Mouse (Mus musculus) CH12.LX (cell line): ENCODE data around the gene Syn3. TPM values are rescaled to one million over a fixed set of nuclear protein-coding genes. Genes with fewer than 3 reads are reported as not detected.

Source experiments
- DNase-seq: peaks from one replicate; pipeline ENCODE4 v3.0.0-alpha.2; 2013; ENCODE audit errors: extremely low read depth
- H3K27ac ChIP-seq: 2 replicates; pipeline ENCODE4 v1.5.1; 2012; ENCODE audit warnings: low read depth, mild to moderate bottlenecking, control low read depth, moderate library complexity; ENCODE audit not compliant: insufficient read depth
- H3K27me3 ChIP-seq: replicated peaks from 2 replicates; pipeline ENCODE3; 2012; ENCODE audit warnings: inconsistent platforms
- H3K36me3 ChIP-seq, 2 experiments: replicated peaks in 1 of 2; 2 replicates each; pipeline versions ENCODE3 to v1.6.1; 2012; ENCODE audit warnings: inconsistent platforms in 1 of 2, low read length in 1 of 2, mild to moderate bottlenecking in 1 of 2, mixed read lengths in 1 of 2, moderate library complexity in 1 of 2; ENCODE audit not compliant: control insufficient read depth in 1 of 2, insufficient read depth in 1 of 2
- H3K4me1 ChIP-seq, 2 experiments: 2 replicates each; pipeline ENCODE4 v1.6.1; 2012; ENCODE audit warnings: inconsistent platforms in 1 of 2, moderate library complexity in 1 of 2; ENCODE audit not compliant: insufficient read depth in 2 of 2, control insufficient read depth in 1 of 2
- H3K4me2 ChIP-seq: 2 replicates; pipeline ENCODE4 v1.6.1; 2012; ENCODE audit warnings: low read depth, mild to moderate bottlenecking, control low read depth; ENCODE audit not compliant: poor library complexity, insufficient read depth, severe bottlenecking
- H3K4me3 ChIP-seq, 3 experiments: fragments of 150-350 bp in 1 of 3; sonication (generic) in 1 of 3; replicated peaks in 1 of 3; 2 replicates each; pipeline versions ENCODE3 to v1.5.1; 2011 to 2012; ENCODE audit warnings: low read depth in 2 of 3, low read length in 2 of 3, mild to moderate bottlenecking in 2 of 3, moderate library complexity in 2 of 3, control low read depth in 1 of 3, improper control_type of control experiment in 1 of 3, inconsistent platforms in 1 of 3, mixed read lengths in 1 of 3; ENCODE audit not compliant: poor library complexity in 1 of 3
- H3K79me2 ChIP-seq: replicated peaks from 2 replicates; pipeline ENCODE4 v1.6.1; 2012; ENCODE audit warnings: mild to moderate bottlenecking, moderate library complexity; ENCODE audit not compliant: control insufficient read depth, poor library complexity, insufficient read depth, severe bottlenecking; ENCODE audit errors: extremely low read depth
- H3K9ac ChIP-seq: 2 replicates; pipeline ENCODE4 v1.6.1; 2012; ENCODE audit warnings: low read depth, mild to moderate bottlenecking, control low read depth, moderate library complexity; ENCODE audit not compliant: insufficient read depth
- H3K9me3 ChIP-seq: replicated peaks from 2 replicates; pipeline ENCODE3; 2012; ENCODE audit warnings: low read length, inconsistent platforms, mixed read lengths
- CHD2 ChIP-seq: IDR thresholded peaks from 2 replicates; pipeline ENCODE4 v1.6.1; 2011; ENCODE audit warnings: low read length, improper control_type of control experiment
- E2F4 ChIP-seq: IDR thresholded peaks from 2 replicates; pipeline ENCODE4 v1.6.1; 2011; ENCODE audit warnings: low read depth, low read length, improper control_type of control experiment; ENCODE audit not compliant: insufficient replicate concordance
- ELF1 ChIP-seq: IDR thresholded peaks from 2 replicates; pipeline ENCODE4 v1.6.1; 2014; ENCODE audit warnings: low read depth, mild to moderate bottlenecking, inconsistent platforms, low read length, improper control_type of control experiment
- ETS1 ChIP-seq: conservative IDR thresholded peaks from 2 replicates; pipeline ENCODE4 v1.6.1; 2012; ENCODE audit warnings: low read depth, mild to moderate bottlenecking, inconsistent platforms, low read length, improper control_type of control experiment, moderate library complexity
- GABPA ChIP-seq: IDR thresholded peaks from 2 replicates; pipeline ENCODE4 v1.6.1; 2012; ENCODE audit warnings: low read depth, low read length, improper control_type of control experiment, inconsistent platforms; ENCODE audit not compliant: insufficient replicate concordance
- IRF4 ChIP-seq: IDR thresholded peaks from 2 replicates; pipeline ENCODE4 v1.6.1; 2014; ENCODE audit warnings: low read depth, mild to moderate bottlenecking, inconsistent platforms, low read length, improper control_type of control experiment
- JUN ChIP-seq: IDR thresholded peaks from 2 replicates; pipeline ENCODE4 v1.6.1; 2011; ENCODE audit warnings: low read depth, mild to moderate bottlenecking, low read length, improper control_type of control experiment, moderate library complexity; ENCODE audit not compliant: insufficient read depth
- MAFK ChIP-seq: IDR thresholded peaks from 2 replicates; pipeline ENCODE4 v1.6.1; 2011; ENCODE audit warnings: low read length, improper control_type of control experiment; ENCODE audit not compliant: insufficient replicate concordance
- MAX ChIP-seq: IDR thresholded peaks from 2 replicates; pipeline ENCODE4 v1.6.1; 2011; ENCODE audit warnings: low read length, improper control_type of control experiment
- MAZ ChIP-seq: IDR thresholded peaks from 2 replicates; pipeline ENCODE4 v1.6.1; 2012; ENCODE audit warnings: low read depth, mild to moderate bottlenecking, inconsistent platforms, low read length, improper control_type of control experiment, moderate library complexity
- MXI1 ChIP-seq: IDR thresholded peaks from 2 replicates; pipeline ENCODE4 v1.6.1; 2011; ENCODE audit warnings: mild to moderate bottlenecking, low read depth, low read length, improper control_type of control experiment
- NELFE ChIP-seq: IDR thresholded peaks from 2 replicates; pipeline ENCODE4 v1.6.1; 2011; ENCODE audit warnings: low read depth, low read length, improper control_type of control experiment
- NRF1 ChIP-seq: IDR thresholded peaks from 2 replicates; pipeline ENCODE4 v1.6.1; 2014; ENCODE audit warnings: low read depth, mild to moderate bottlenecking, inconsistent platforms, low read length, improper control_type of control experiment, moderate library complexity
- PAX5 ChIP-seq: IDR thresholded peaks from 2 replicates; pipeline ENCODE4 v1.6.1; 2012; ENCODE audit warnings: low read length, inconsistent platforms, mixed read lengths
- POLR2AphosphoS2 ChIP-seq: IDR thresholded peaks from 2 replicates; pipeline ENCODE4 v1.6.1; 2011; ENCODE audit warnings: low read depth, low read length, improper control_type of control experiment
- SIN3A ChIP-seq: IDR thresholded peaks from 2 replicates; pipeline ENCODE4 v1.6.1; 2012; ENCODE audit warnings: low read length, improper control_type of control experiment, inconsistent platforms
- ZC3H11A ChIP-seq: IDR thresholded peaks from 2 replicates; pipeline ENCODE4 v1.6.1; 2012; ENCODE audit warnings: low read depth, mild to moderate bottlenecking, inconsistent platforms, low read length, improper control_type of control experiment
- ZKSCAN1 ChIP-seq: IDR thresholded peaks from 2 replicates; pipeline ENCODE4 v1.6.1; 2012; ENCODE audit warnings: low read depth, inconsistent platforms, low read length, improper control_type of control experiment, borderline replicate concordance
- ZNF384 ChIP-seq: IDR thresholded peaks from 2 replicates; pipeline ENCODE4 v1.6.1; 2012; ENCODE audit warnings: low read depth, low read length, improper control_type of control experiment, inconsistent platforms
- dilution Hi-C: fragments of 300-500 bp; cut with MboI; formaldehyde crosslinking; loops from 2 replicates; pipeline ENCODE4 v1.14.3; 2020; ENCODE audit warnings: low sequenced_read_pairs; ENCODE audit not compliant: extremely low pct_unique_long_range_greater_than_20kb, extremely low pct_ligation_motif_present
- in situ Hi-C: fragments of 300-500 bp; cut with MboI; formaldehyde crosslinking; loops from 3 replicates; pipeline ENCODE4 v1.14.3; 2019; ENCODE audit warnings: low sequenced_read_pairs, low pct_ligation_motif_present, low pct_unique_long_range_greater_than_20kb, mixed read lengths
- polyA plus RNA-seq: library from polyadenylated mRNA; unstranded; fragments of >175 nt; gene quantifications from 2 replicates; pipeline ENCODE4 v1.2.1, GENCODE M21; 2012; ENCODE audit warnings: low read depth; ENCODE audit not compliant: insufficient read length
- total RNA-seq, 2 experiments: library from RNA; depleted of rRNA; stranded (reverse); fragments of 300-350 nt in 1 of 2; fragments of >200 nt in 1 of 2; gene quantifications; 2 replicates each; pipeline ENCODE4 v1.2.3; 2012 to 2014

Syn3 gene
- total and polyA plus RNA-seq, 3 experiments: 2.8 to 8.9 (median 5.6) TPM

- H3K36me3 ChIP-seq: peaks cover 0 to 9% of the 10 kb centered on the region in 2 experiments
- H3K9me3 ChIP-seq: no peaks in the 10 kb centered on the region
- no peak overlapping the region for H3K27ac ChIP-seq
- DNase-seq: no peak
- H3K79me2 ChIP-seq: no peaks in the 10 kb centered on the region
- dilution Hi-C loops: no loop called here
- H3K4me1 ChIP-seq: peaks cover 12 to 28% of the 10 kb centered on the region in 2 experiments
- TF ChIP-seq MAX: no peak
- no peak for TF ChIP-seq ELF1
- no peak for TF ChIP-seq CHD2
- no peak for TF ChIP-seq ZKSCAN1
- TF ChIP-seq E2F4: no peak
- TF ChIP-seq PAX5: no peak
- no peak for TF ChIP-seq MAZ
- no peak for TF ChIP-seq ETS1
- H3K9ac ChIP-seq: no peak overlapping the region
- no peak overlapping the region for H3K4me2 ChIP-seq
- in situ Hi-C loops: no loop called here
- no peak overlapping the region for H3K4me3 ChIP-seq
- no peaks in the 10 kb centered on the region for H3K27me3 ChIP-seq
These were observed 139.0 kb downstream of the Syn3 start for GRCm38 (mm10) chr10:86359699-86360098.

- in situ Hi-C loops: no loop called here
These were observed 139.5 kb downstream of the Syn3 start for GRCm38 (mm10) chr10:86359208-86359607.

GRCm38 (mm10) chr10:86358307-86358975 lies 140.3 kb downstream of the Syn3 start:
- peaks cover 0 to 19% of the 10 kb centered on the region in 2 experiments for H3K36me3 ChIP-seq
- no peak for DNase-seq
- no peak overlapping the region for H3K9ac ChIP-seq
- H3K9me3 ChIP-seq: no peaks in the 10 kb centered on the region
- no peak overlapping the region for H3K4me3 ChIP-seq
- H3K79me2 ChIP-seq: no peaks in the 10 kb centered on the region
- no peak for TF ChIP-seq ZNF384
- TF ChIP-seq GABPA: no peak
- no peak for TF ChIP-seq NRF1
- no peak for TF ChIP-seq ZC3H11A
- no peak for TF ChIP-seq MXI1
- TF ChIP-seq NELFE: no peak
- no peak for TF ChIP-seq JUN
- TF ChIP-seq SIN3A: no peak
- no peak for TF ChIP-seq POLR2AphosphoS2
- TF ChIP-seq IRF4: no peak
- no peak for TF ChIP-seq ELF1
- dilution Hi-C loops: no loop called here
- H3K4me2 ChIP-seq: no peak overlapping the region
- H3K27me3 ChIP-seq: no peaks in the 10 kb centered on the region
- in situ Hi-C loops: no loop called here
- H3K4me1 ChIP-seq: peaks cover 3 to 16% of the 10 kb centered on the region in 2 experiments; a peak in 2 of 4 replicates
- no peak overlapping the region for H3K27ac ChIP-seq

More at GRCm38 (mm10) chr10:86359208-86359607, 139.5 kb downstream of the Syn3 start:
- no peak for DNase-seq
- Histone ChIP-seq H3K4me3 (no peak overlapping the region), H3K27ac (no peak overlapping the region), H3K9me3 (no peaks in the 10 kb centered on the region), H3K27me3 (no peaks in the 10 kb centered on the region), H3K4me1 (peaks cover 7 to 23% of the 10 kb centered on the region in 2 experiments; a peak in 3 of 4 replicates), H3K36me3 (peaks cover 0 to 11% of the 10 kb centered on the region in 2 experiments), H3K9ac (no peak overlapping the region), H3K4me2 (no peak overlapping the region), H3K79me2 (no peaks in the 10 kb centered on the region)
- TF ChIP-seq MAFK: no peak
- no peak for TF ChIP-seq JUN
- no peak for TF ChIP-seq ETS1
- no peak for TF ChIP-seq PAX5
- dilution Hi-C loops: no loop called here
